Mouse (Mus musculus) ES-E14 (cell line): ENCODE measurements around the gene Slk. TPM values are rescaled to one million over a fixed set of nuclear protein-coding genes. Genes with fewer than 3 reads are reported as not detected.

ENCODE experiments used
- DNase-seq: peaks from one replicate; pipeline ENCODE4 v3.0.0-alpha.2; 2013; ENCODE audit warnings: low read depth, low spot score
- H3K27ac ChIP-seq: 2 replicates; pipeline ENCODE4 v1.5.1; 2012; ENCODE audit warnings: low read depth, mild to moderate bottlenecking, low read length, moderate library complexity, mixed read lengths; ENCODE audit not compliant: poor library complexity, insufficient read depth, severe bottlenecking
- H3K36me3 ChIP-seq: 2 replicates; pipeline ENCODE4 v1.6.1; 2012; ENCODE audit warnings: mild to moderate bottlenecking, low read length, moderate library complexity, mixed read lengths; ENCODE audit not compliant: control insufficient read depth, poor library complexity, insufficient read depth, severe bottlenecking
- H3K4me1 ChIP-seq, 2 experiments: fragments of 150-350 bp in 1 of 2; sonication (generic) in 1 of 2; 2 replicates each; pipeline ENCODE4 v1.6.1; 2012; ENCODE audit warnings: low read length in 2 of 2, mild to moderate bottlenecking in 1 of 2, mixed read lengths in 1 of 2; ENCODE audit not compliant: control insufficient read depth in 2 of 2, insufficient read depth in 2 of 2, poor library complexity in 1 of 2
- H3K4me3 ChIP-seq, 2 experiments: fragments of 150-350 bp in 1 of 2; sonication (generic) in 1 of 2; 2 replicates each; pipeline ENCODE4 v1.5.1; 2012; ENCODE audit warnings: low read length in 2 of 2, low read depth in 1 of 2, mild to moderate bottlenecking in 1 of 2, mixed read lengths in 1 of 2; ENCODE audit not compliant: insufficient read depth in 1 of 2, poor library complexity in 1 of 2, severe bottlenecking in 1 of 2
- H3K9ac ChIP-seq: 2 replicates; pipeline ENCODE4 v1.6.1; 2012; ENCODE audit warnings: low read depth, mild to moderate bottlenecking, low read length, mixed read lengths; ENCODE audit not compliant: poor library complexity, insufficient read depth, severe bottlenecking
- H3K9me3 ChIP-seq: fragments of 150-350 bp; sonication (generic); 2 replicates; pipeline ENCODE4 v1.6.1; 2012; ENCODE audit warnings: low read depth, mild to moderate bottlenecking, low read length; ENCODE audit not compliant: control insufficient read depth, insufficient read depth
- CHD2 ChIP-seq: IDR thresholded peaks from 2 replicates; pipeline ENCODE4 v1.6.1; 2014; ENCODE audit warnings: mild to moderate bottlenecking, low read depth, low read length, inconsistent platforms
- HCFC1 ChIP-seq: IDR thresholded peaks from 2 replicates; pipeline ENCODE4 v1.6.1; 2012; ENCODE audit warnings: low read length, inconsistent platforms, borderline replicate concordance; ENCODE audit not compliant: insufficient read depth
- MAFK ChIP-seq: IDR thresholded peaks from 2 replicates; pipeline ENCODE4 v1.6.1; 2014; ENCODE audit warnings: mild to moderate bottlenecking, low read depth, low read length, inconsistent platforms; ENCODE audit not compliant: insufficient read depth
- ZC3H11A ChIP-seq: IDR thresholded peaks from 2 replicates; pipeline ENCODE4 v1.6.1; 2012; ENCODE audit warnings: low read depth, mild to moderate bottlenecking, inconsistent platforms, low read length, borderline replicate concordance
- ZNF384 ChIP-seq: IDR thresholded peaks from 2 replicates; pipeline ENCODE4 v1.6.1; 2012; ENCODE audit warnings: low read depth, low read length, inconsistent platforms
- in situ Hi-C, 2 experiments: fragments of 600-800 bp; cut with MboI; formaldehyde crosslinking; loops; one replicate each; pipeline ENCODE4 v1.15.1; 2025; ENCODE audit warnings: low sequenced_read_pairs in 2 of 2, inconsistent platforms in 1 of 2; ENCODE audit not compliant: unreplicated experiment in 2 of 2
- total RNA-seq: library from RNA; depleted of rRNA; stranded (reverse); fragments of 300-350 nt; gene quantifications from 2 replicates; pipeline ENCODE4 v1.2.3, GENCODE M21; 2012

Slk gene
- total RNA-seq, 1 experiment, result 23.4 TPM

GRCm38 (mm10) chr19:47650366-47651159 lies 71.1 kb downstream of the Slk start:
- Histone ChIP-seq H3K4me1 (peaks cover 0 to 3% of the 10 kb centered on the region in 2 experiments; a peak in 1 of 4 replicates), H3K9me3 (no peaks in the 10 kb centered on the region), H3K4me3 (no peak overlapping the region), H3K36me3 (no peaks in the 10 kb centered on the region; the same call in 1 of the 2 replicates), H3K9ac (no peak overlapping the region), H3K27ac (no peak overlapping the region)
- no peak for TF ChIP-seq ZC3H11A
- no peak for TF ChIP-seq ZNF384
- TF ChIP-seq CHD2, result no peak
- no peak for TF ChIP-seq MAFK
- no peak for TF ChIP-seq HCFC1
- in situ Hi-C loops, result no loop called here
- DNase-seq, result no peak

DNA sequence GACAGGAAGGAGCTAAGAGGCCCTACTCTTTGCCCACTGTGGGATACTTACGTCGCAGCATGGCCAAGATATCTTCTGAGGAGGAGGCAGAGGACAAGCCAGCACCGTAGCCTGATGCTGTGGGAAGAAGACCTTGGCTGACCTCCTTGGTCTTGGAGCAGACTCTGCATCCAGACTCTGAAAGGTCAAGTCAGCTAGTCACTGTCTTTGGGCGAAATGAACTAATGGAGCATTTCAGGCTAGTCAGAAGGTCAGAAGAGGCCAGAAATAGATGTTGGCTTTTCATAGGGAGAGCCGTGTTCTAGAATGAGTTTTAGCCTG lies 71.6 kb downstream of the Slk start:
- Histone ChIP-seq H3K36me3 (no peaks in the 10 kb centered on the region; the same call in 1 of the 2 replicates), H3K4me3 (no peak overlapping the region), H3K9ac (no peak overlapping the region), H3K27ac (no peak overlapping the region), H3K4me1 (peaks cover 0 to 3% of the 10 kb centered on the region in 2 experiments; a peak in 1 of 4 replicates), H3K9me3 (no peaks in the 10 kb centered on the region)
- in situ Hi-C loops, result no loop called here
- TF ChIP-seq MAFK (no peak), HCFC1 (no peak), ZC3H11A (no peak), ZNF384 (no peak), CHD2 (no peak)
- no peak for DNase-seq

- TF ChIP-seq MAFK (no peak), HCFC1 (no peak), CHD2 (no peak), ZC3H11A (no peak), ZNF384 (no peak)
- no peaks in the 10 kb centered on the region for H3K9me3 ChIP-seq
- H3K27ac ChIP-seq, result no peak overlapping the region
- H3K4me3 ChIP-seq, result no peak overlapping the region
- in situ Hi-C loops, result no loop called here
- no peak for DNase-seq
- H3K9ac ChIP-seq, result no peak overlapping the region
- peaks cover 0 to 3% of the 10 kb centered on the region in 2 experiments; a peak in 1 of 4 replicates for H3K4me1 ChIP-seq
- no peaks in the 10 kb centered on the region for H3K36me3 ChIP-seq
Measured at GRCm38 (mm10) chr19:47652255-47652654, 72.8 kb downstream of the Slk start.

GRCm38 (mm10) chr19:47653173-47653572 lies 73.7 kb downstream of the Slk start:
- H3K9ac ChIP-seq, result no peak overlapping the region
- TF ChIP-seq ZC3H11A (no peak), CHD2 (no peak), HCFC1 (no peak), MAFK (no peak), ZNF384 (no peak)
- no peaks in the 10 kb centered on the region for H3K36me3 ChIP-seq
- DNase-seq, result no peak
- no peak overlapping the region for H3K27ac ChIP-seq
- H3K9me3 ChIP-seq, result no peaks in the 10 kb centered on the region
- in situ Hi-C loops, result no loop called here
- H3K4me1 ChIP-seq, result peaks cover 0 to 3% of the 10 kb centered on the region in 2 experiments; a peak in 1 of 4 replicates
- H3K4me3 ChIP-seq, result no peak overlapping the region

DNA sequence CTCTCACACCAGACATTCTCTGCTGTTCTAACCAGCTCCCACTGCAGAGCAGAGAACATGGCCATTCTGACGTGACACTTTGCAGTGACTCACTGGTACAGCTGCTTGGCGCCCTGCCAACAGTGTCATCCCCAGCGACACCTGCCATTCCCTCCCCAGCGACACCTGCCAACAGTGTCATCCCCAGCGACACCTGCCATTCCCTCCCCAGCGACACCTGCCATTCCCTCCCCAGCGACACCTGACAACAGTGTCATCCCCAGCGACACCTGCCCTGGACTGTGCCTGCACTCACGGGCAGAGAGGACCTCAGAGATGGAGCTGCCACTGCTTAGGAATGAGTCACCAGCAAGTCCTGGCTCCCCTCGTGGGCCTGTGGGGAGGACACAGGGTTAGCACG lies 75.4 kb downstream of the Slk start:
- H3K9me3 ChIP-seq, result no peaks in the 10 kb centered on the region
- H3K36me3 ChIP-seq, result no peaks in the 10 kb centered on the region
- no peak overlapping the region for H3K4me3 ChIP-seq
- no peak overlapping the region for H3K9ac ChIP-seq
- no peak overlapping the region for H3K27ac ChIP-seq
- peaks cover 0 to 3% of the 10 kb centered on the region in 2 experiments; a peak in 1 of 4 replicates for H3K4me1 ChIP-seq
- TF ChIP-seq ZNF384, result no peak
- no peak for TF ChIP-seq HCFC1
- no peak for TF ChIP-seq CHD2
- TF ChIP-seq ZC3H11A, result no peak
- no peak for TF ChIP-seq MAFK
- DNase-seq, result no peak
- in situ Hi-C loops, result no loop called here
